8 mouse cellular contexts compared by ENCODE assay signal in the genomic region with DNA sequence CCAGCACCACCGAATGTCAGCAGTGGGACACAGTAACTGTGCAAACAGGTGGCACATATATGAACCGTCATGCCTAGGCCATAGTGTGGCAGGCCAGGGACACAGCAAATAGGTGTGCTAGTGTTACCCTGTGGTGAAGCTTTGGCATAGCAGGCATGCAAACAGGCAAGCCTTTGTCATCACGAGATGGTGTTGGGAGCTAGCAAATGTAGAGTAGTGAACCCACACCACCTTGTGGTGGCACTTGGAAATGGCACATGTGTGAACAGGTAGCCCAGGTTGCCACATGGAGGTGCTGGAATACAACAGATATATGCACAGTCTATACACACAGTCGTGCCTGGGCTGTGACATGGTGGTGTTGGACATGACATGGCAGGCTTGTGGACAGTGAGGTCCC. TPM values are rescaled to one million over a fixed set of nuclear protein-coding genes. Genes with fewer than 3 reads are reported as not detected.
DNase-seq lines count a peak whose midpoint lies in the region; ATAC-seq and TF ChIP-seq lines count a peak whose summit lies in the region.

No protein-coding gene starts in this region.

- 32% methylated on average over 4 of the region's 4 CpGs for WGBS in heart, embryonic 12.5 days
- WGBS in kidney, postnatal 0 days = 28% methylated on average over 4 of the region's 4 CpGs
- 27% methylated on average over 4 of the region's 4 CpGs for WGBS in liver, embryonic 11.5 days

- H3K4me2 ChIP-seq in heart, embryonic 12.5 days = no peak overlapping the region
- H3K4me2 ChIP-seq in kidney, postnatal 0 days (ENCODE audit: low read length) = no peak overlapping the region
- no peak overlapping the region for H3K4me2 ChIP-seq in liver, embryonic 11.5 days

- DNase-seq in 3T3-L1 (ENCODE audit: low read depth, low spot score) = peak; percentile 95
- peak; percentile 79 for DNase-seq in adrenal gland, adult 2 months
- peak; percentile 70 for DNase-seq in embryo, embryonic 9.5 days (ENCODE audit: extremely low spot score)
- DNase-seq in kidney, postnatal 0 days (ENCODE audit: low spot score) = peak; percentile 85
- DNase-seq in liver, embryonic 11.5 days (ENCODE audit: low spot score) = peak; percentile 51
- peak; percentile 78 for DNase-seq in naive thymus-derived CD4-positive, alpha-beta T cell, adult 2 months (ENCODE audit: low read depth)
- DNase-seq in splenic B cell, adult 2 months (ENCODE audit: low read depth, low spot score) = peak; percentile 81

- TF ChIP-seq CTCF in kidney, postnatal 0 days (IDR thresholded peaks at IDR 0.05; ENCODE audit: low read depth) = peak; percentile 96

- no peak overlapping the region for H3K9ac ChIP-seq in heart, embryonic 12.5 days
- no peak overlapping the region for H3K9ac ChIP-seq in kidney, postnatal 0 days (ENCODE audit: low read depth, low read length)
- H3K9ac ChIP-seq in liver, embryonic 11.5 days (ENCODE audit: low read depth, low read length) = no peak overlapping the region

- 0 out of 2 replicates have a peak, but pooled peaks cover 8% of the 10 kb centered on the region for H3K27me3 ChIP-seq in heart, embryonic 12.5 days (replicated peaks)
- H3K27me3 ChIP-seq in kidney, postnatal 0 days (ENCODE audit: insufficient read depth, low read length) = no peaks in the 10 kb centered on the region
- H3K27me3 ChIP-seq in liver, embryonic 11.5 days (replicated peaks; ENCODE audit: control insufficient read depth, insufficient read depth, low read length) = no peaks in the 10 kb centered on the region
- no peaks in the 10 kb centered on the region for H3K27me3 ChIP-seq in splenic B cell, adult 2 months (ENCODE audit: control insufficient read depth, insufficient read depth, low read length, poor library complexity, severe bottlenecking)

- H3K9me3 ChIP-seq in heart, embryonic 12.5 days (replicated peaks) = no peaks in the 10 kb centered on the region
- no peaks in the 10 kb centered on the region for H3K9me3 ChIP-seq in kidney, postnatal 0 days (replicated peaks; ENCODE audit: low read length)
- H3K9me3 ChIP-seq in liver, embryonic 11.5 days (ENCODE audit: control insufficient read depth, low read length) = no peaks in the 10 kb centered on the region

- no peaks in the 10 kb centered on the region for H3K36me3 ChIP-seq in heart, embryonic 12.5 days
- H3K36me3 ChIP-seq in kidney, postnatal 0 days (ENCODE audit: insufficient read depth, low read length) = no peaks in the 10 kb centered on the region
- no peaks in the 10 kb centered on the region for H3K36me3 ChIP-seq in liver, embryonic 11.5 days (ENCODE audit: control insufficient read depth, insufficient read depth, low read length)
- no peaks in the 10 kb centered on the region for H3K36me3 ChIP-seq in splenic B cell, adult 2 months (ENCODE audit: control insufficient read depth, insufficient read depth, low read length, poor library complexity, severe bottlenecking)

- H3K4me1 ChIP-seq in heart, embryonic 12.5 days (replicated peaks) = peaks cover 3% of the 10 kb centered on the region
- H3K4me1 ChIP-seq in kidney, postnatal 0 days (replicated peaks; ENCODE audit: insufficient read depth, low read length) = no peaks in the 10 kb centered on the region
- H3K4me1 ChIP-seq in liver, embryonic 11.5 days (replicated peaks; ENCODE audit: control insufficient read depth, insufficient read depth, low read length) = no peaks in the 10 kb centered on the region; the same call in 1 of the 2 replicates

- no peak overlapping the region for H3K27ac ChIP-seq in heart, embryonic 12.5 days (ENCODE audit: poor library complexity, severe bottlenecking)
- no peak overlapping the region for H3K27ac ChIP-seq in kidney, postnatal 0 days
- no peak overlapping the region for H3K27ac ChIP-seq in liver, embryonic 11.5 days (ENCODE audit: low read depth, low read length)

- no peak overlapping the region for H3K4me3 ChIP-seq in heart, embryonic 12.5 days
- H3K4me3 ChIP-seq in kidney, postnatal 0 days (replicated peaks; ENCODE audit: low read depth, low read length) = no peak overlapping the region
- no peak overlapping the region for H3K4me3 ChIP-seq in liver, embryonic 11.5 days (ENCODE audit: low read depth, low read length)

- ATAC-seq in heart, embryonic 12.5 days (ENCODE audit: insufficient number of reproducible peaks, low FRiP score) = peak; percentile 17; the same call in 1 of the 2 replicates
- peak; percentile 50; the same call in 1 of the 2 replicates for ATAC-seq in kidney, postnatal 0 days (replicated peaks; ENCODE audit: low FRiP score, low read depth)
- peak; percentile 18; the same call in 1 of the 2 replicates for ATAC-seq in liver, embryonic 11.5 days (replicated peaks; ENCODE audit: low FRiP score)

RNA-seq across cellular contexts. Expression of gene P4ha1, which starts 30.5 kb away (rescaled TPM):
- 10 to 100 TPM; 44.4 to 79.9 TPM for total RNA-seq in adrenal gland, adult 2 months (2021)
- 4.7 and 7.6 TPM in 2 replicates for polyA plus RNA-seq in adrenal gland, adult 2 months (2012; rRNA removed)
- polyA plus RNA-seq in heart, embryonic 12.5 days (2016; fragmentation: Nextera tagmentation; extraction: Ambion mirVana) = 58.9 and 59.3 TPM in 2 replicates
- polyA plus RNA-seq in kidney, postnatal 0 days (2015; fragmentation: Nextera tagmentation; extraction: Ambion mirVana) = 27.9 and 31.3 TPM in 2 replicates
- 60.6 and 61.1 TPM in 2 replicates for polyA plus RNA-seq in liver, embryonic 11.5 days (2014; fragmentation: Nextera tagmentation; extraction: Ambion mirVana)
